Mouse (Mus musculus): Measurements from ENCODE around the gene Pdss2. TPM values are rescaled to one million over a fixed set of nuclear protein-coding genes. Genes with fewer than 3 reads are reported as not detected.

The Pdss2 gene
- total RNA-seq, 4 experiments from 2014 or later: 35.6 to 37.5 (median 36.0) TPM

DNA sequence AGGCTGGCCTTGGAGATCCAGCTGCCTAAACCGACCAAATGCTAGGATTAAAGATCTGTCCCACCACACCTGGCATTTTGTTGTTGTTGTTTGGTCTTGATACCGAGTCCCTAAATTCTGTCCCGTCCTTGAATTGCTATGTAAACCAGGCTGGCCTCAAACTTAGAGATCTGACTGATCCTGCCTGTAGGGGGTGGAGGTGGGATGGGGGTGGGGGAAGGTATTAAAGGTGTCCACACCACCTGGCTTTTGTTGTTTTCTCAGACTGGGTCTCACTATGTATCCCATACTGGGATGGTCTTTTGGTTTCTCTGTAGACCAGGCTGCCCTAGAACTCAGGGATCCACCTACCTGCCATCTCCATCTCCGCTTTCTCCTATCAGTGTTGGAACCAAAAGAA is 259.9 kb downstream of the Pdss2 start:
- DNase-seq (ENCODE audit: low spot score): no peak

DNA sequence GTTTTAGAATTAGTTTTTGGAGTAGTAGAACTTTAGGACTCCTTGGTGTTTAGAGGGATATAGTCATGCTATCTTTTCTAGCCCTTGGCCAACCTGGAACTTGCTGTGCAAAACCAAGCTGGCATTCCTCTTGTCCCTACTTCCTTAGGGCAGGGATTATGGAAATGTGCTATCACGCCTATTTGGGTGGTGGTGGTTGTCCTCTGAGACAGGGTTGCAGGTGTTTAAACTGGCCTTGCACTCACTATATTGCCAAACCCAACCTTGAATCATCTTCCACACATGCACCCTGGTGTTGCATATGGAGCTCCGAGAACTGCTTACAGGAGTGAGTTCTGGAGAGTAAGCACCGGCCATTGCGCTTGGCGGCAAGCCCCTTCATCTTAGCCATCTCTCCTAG is 260.7 kb downstream of the Pdss2 start:
- no peak for DNase-seq (ENCODE audit: low spot score)

GRCm38 (mm10) chr10:43483426-43483995 is 262.2 kb downstream of the Pdss2 start:
- peak; percentile 59 for DNase-seq (ENCODE audit: low spot score)

GRCm38 (mm10) chr10:43485751-43486268 is 264.5 kb downstream of the Pdss2 start:
- no peak for DNase-seq (ENCODE audit: low spot score)

GRCm38 (mm10) chr10:43487441-43488010 is 266.2 kb downstream of the Pdss2 start:
- no peak for DNase-seq (ENCODE audit: low spot score)

- DNase-seq (ENCODE audit: low spot score): no peak
These were observed 267.0 kb downstream of the Pdss2 start for GRCm38 (mm10) chr10:43488258-43488657.

DNA sequence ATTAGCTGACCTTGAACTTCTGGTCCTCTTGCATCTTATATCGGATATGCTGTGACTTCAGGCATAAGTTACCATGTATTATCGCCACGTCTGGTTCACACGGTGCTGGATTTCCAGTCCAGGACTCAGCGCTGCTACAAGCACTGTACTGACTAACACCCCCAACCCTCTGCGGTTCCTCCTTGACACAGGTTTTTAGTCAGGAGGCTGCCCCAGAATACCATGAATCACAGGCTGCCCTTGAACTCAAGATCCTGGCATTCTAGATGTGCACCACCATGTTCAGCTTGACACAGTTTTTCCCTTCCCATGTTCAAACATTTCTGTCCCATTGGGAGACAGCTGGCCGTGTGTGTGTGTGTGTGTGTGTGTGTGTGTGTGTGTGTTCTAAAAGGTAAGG is 267.9 kb downstream of the Pdss2 start:
- DNase-seq (ENCODE audit: low spot score): no peak

DNA sequence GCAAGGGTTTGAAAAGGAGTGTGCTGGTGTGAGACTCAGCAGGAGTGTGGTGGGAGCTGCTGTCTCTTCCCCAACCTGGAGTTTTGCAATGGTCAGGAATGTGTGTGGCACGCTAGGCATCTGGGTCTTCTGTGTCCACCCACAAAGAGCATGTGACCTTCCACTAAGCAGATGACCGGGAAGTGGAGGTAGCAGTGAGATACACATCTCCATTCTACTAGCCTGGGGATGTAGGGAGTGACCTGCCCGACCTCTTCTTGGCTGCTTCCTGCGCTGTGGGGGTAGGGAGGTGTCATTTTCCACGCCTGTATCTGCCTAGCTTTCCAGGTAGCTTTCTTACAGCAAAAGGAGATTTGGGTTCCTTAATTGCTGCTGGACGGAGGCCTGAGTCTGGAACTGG is 268.3 kb downstream of the Pdss2 start:
- DNase-seq (ENCODE audit: low spot score): no peak

- DNase-seq (ENCODE audit: low spot score): no peak
These were observed 268.7 kb downstream of the Pdss2 start for GRCm38 (mm10) chr10:43490034-43490433.

GRCm38 (mm10) chr10:43490846-43491245 is 269.6 kb downstream of the Pdss2 start:
- peak; percentile 45 for DNase-seq (ENCODE audit: low spot score)

DNA sequence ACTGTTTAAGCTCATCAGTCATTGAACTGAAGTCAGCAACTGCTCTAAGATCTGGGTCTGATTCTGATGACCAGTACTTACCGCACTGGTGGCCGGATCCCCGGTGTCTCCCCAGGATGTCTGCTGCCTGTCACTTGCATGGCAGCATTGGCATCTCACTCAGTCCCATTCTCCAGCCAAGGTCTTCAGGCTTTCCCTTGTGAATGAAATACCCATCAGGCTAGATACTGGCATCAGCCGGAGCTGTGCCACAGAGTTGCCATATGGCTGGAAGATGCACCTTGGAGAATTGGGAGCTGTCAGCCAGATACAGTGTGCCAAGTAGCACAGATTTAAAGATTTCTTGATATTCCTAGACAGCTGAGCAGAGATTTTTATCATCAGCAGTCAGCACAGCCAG is 281.3 kb downstream of the Pdss2 start:
- no peak for DNase-seq (ENCODE audit: low spot score)

DNA sequence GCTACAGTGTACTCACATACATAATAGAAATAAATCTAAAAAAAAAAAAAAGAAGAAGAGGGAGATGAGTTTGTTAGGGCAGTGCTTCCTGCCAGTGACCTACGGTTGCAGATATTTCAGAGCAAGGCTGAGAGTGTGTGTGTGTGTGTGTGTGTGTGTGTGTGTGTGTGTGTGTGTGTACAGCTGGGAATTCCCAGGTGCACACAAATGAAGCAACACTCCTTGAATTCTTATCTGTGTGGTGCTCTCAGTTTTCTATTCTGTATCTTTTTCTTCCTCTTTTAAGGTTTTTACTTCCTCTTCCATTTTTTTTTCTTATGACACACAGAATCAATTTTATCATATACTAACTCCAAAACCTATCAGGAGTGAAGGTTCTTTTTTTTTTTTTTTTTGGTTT is 283.0 kb downstream of the Pdss2 start:
- DNase-seq (ENCODE audit: low spot score): no peak

- DNase-seq (ENCODE audit: low spot score): no peak
These were observed 285.8 kb downstream of the Pdss2 start for GRCm38 (mm10) chr10:43507051-43507450.

DNA sequence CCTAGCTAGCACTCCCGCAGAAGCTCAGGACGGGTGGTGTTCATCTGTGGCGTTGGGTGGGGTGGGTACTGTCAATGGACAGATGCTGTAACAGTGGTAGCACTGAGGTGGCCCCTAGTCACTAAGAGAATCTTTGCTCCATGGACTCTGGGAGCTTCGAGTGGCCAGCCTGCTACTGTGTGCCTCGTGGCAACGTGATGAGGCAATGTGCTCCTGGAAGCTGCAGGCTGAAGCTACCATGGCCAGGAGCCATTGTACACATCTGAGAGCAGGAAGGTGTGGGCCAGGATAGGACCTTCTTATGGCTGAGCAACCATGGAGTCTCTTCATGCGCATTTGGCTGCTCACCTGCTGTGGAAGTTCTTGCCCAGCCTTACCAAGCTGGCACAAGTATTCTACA is 287.9 kb downstream of the Pdss2 start:
- no peak for DNase-seq (ENCODE audit: low spot score)

- no peak for DNase-seq (ENCODE audit: low spot score)
These were observed 291.7 kb downstream of the Pdss2 start for GRCm38 (mm10) chr10:43512976-43513375.

Other genes starting within 250 kb of the Pdss2 start
- 10 to 100 TPM; 13.3 to 17.7 (median 15.5) TPM for gene Sobp, start 47.0 kb upstream of the Pdss2 start, total RNA-seq (2022)
- gene 9030612E09Rik, start 46.8 kb upstream of the Pdss2 start, total RNA-seq (2022): 1 to 10 TPM; 2.7 to 3.3 (median 2.9) TPM

All from heart, adult 8-10 months (tissue).